Comparison of ENCODE assay signal across 8 mouse cellular contexts in the genomic region with DNA sequence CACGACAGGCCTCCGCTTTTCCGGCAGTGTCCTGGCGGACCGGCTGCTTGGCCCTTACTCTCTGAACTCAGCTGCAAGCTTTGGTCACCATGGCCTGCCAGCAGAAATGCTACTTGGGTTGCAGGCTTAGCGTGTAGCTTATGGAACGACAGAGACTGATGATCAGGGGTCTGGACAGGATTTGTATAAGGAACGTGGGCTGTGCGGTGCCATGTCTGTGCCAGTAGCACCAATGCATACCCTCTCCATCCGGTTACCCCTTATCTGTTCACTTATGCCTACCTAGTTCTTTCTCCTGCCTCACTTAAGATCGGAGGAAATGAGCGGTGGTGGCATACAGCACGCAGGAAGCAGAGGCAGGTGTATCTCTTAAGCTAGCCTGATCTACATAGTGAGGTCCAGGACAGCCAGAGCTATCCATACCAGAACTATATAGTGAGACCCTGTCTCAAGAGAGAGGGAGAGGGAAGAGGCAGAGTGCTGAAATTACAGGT. TPM values are rescaled to one million over a fixed set of nuclear protein-coding genes. Genes with fewer than 3 reads are reported as not detected.
DNase-seq lines count a peak whose midpoint lies in the region; ATAC-seq and TF ChIP-seq lines count a peak whose summit lies in the region.

No protein-coding gene starts in this region.

- no peak for TF ChIP-seq RAD21 in MEL (IDR thresholded peaks at IDR 0.05; ENCODE audit: low read depth, low read length)

- intact Hi-C loops in heart, postnatal 14 days (cut with DNase I): no loop called here

- peaks cover 36% of the 10 kb centered on the region for H3K4me1 ChIP-seq in heart, embryonic 16.5 days (ENCODE audit: control insufficient read depth, insufficient read depth, low read length)
- peaks cover 0 to 20% of the 10 kb centered on the region in 2 experiments; a peak in 3 of 4 replicates for H3K4me1 ChIP-seq in MEL (ENCODE audit: control insufficient read depth in 1 of 2, insufficient read depth in 2 of 2, low read length in 2 of 2)
- H3K4me1 ChIP-seq in hindbrain, embryonic 10.5 days (replicated peaks): peaks cover 30% of the 10 kb centered on the region

- 0 out of 2 replicates have a peak, but pooled peaks have one; percentile 0 for ATAC-seq in heart, embryonic 16.5 days (replicated peaks; ENCODE audit: extremely low read depth, insufficient read depth, low FRiP score)
- 0 out of 2 replicates have a peak, but pooled peaks have one; percentile 14 for ATAC-seq in megakaryocyte-erythroid progenitor cell, adult 5-6 weeks (replicated peaks; ENCODE audit: low FRiP score, low TSS enrichment, poor library complexity, severe bottlenecking)

- WGBS in heart, embryonic 16.5 days: 16% methylated on average over 13 of the region's 13 CpGs
- WGBS in hindbrain, embryonic 10.5 days: 32% methylated on average over 13 of the region's 13 CpGs

- peak; percentile 36 to 54 for TF ChIP-seq POLR2A in MEL (IDR thresholded peaks at IDR 0.05; ENCODE audit: control insufficient read depth in 1 of 2, insufficient read depth in 1 of 2, low read depth in 1 of 2, low read length in 2 of 2, poor library complexity in 1 of 2)

- H3K4me2 ChIP-seq in heart, embryonic 16.5 days (ENCODE audit: low read depth, low read length): peak overlapping the region; percentile 92

- DNase-seq in heart, postnatal 14 days: no peak
- DNase-seq in MEL (ENCODE audit: low read depth, low spot score): peak; percentile 76
- no peak for DNase-seq in hindbrain, embryonic 10.5 days (ENCODE audit: low spot score)
- no peak for DNase-seq in adrenal gland, postnatal 14 days
- DNase-seq in spleen, postnatal 14 days (ENCODE audit: low spot score in 2 of 2): no peak
- DNase-seq in MN1 (ENCODE audit: low spot score): no peak

- H3K27me3 ChIP-seq in heart, embryonic 16.5 days (ENCODE audit: control insufficient read depth, insufficient read depth, low read length): no peaks in the 10 kb centered on the region
- H3K27me3 ChIP-seq in MEL (ENCODE audit: control insufficient read depth in 1 of 2, insufficient read depth in 2 of 2, low read length in 2 of 2): no peaks in the 10 kb centered on the region
- H3K27me3 ChIP-seq in hindbrain, embryonic 10.5 days (ENCODE audit: insufficient read depth, poor library complexity, severe bottlenecking): no peaks in the 10 kb centered on the region

- H3K9me3 ChIP-seq in heart, embryonic 16.5 days (replicated peaks; ENCODE audit: control insufficient read depth, low read length): no peaks in the 10 kb centered on the region
- no peaks in the 10 kb centered on the region for H3K9me3 ChIP-seq in MEL (replicated peaks; ENCODE audit: insufficient read depth, low read length)
- H3K9me3 ChIP-seq in hindbrain, embryonic 10.5 days: no peaks in the 10 kb centered on the region

- H3K79me2 ChIP-seq in MEL (ENCODE audit: control insufficient read depth, insufficient read depth, low read length, poor library complexity): peaks cover 39% of the 10 kb centered on the region

- no peak for TF ChIP-seq CTCF in MEL (IDR thresholded peaks at IDR 0.05 in 2 of 3, conservative IDR thresholded peaks at IDR 0.05 in 1 of 3; ENCODE audit: control insufficient read depth in 1 of 3, insufficient read depth in 1 of 3, low read depth in 2 of 3, low read length in 3 of 3, poor library complexity in 1 of 3, severe bottlenecking in 1 of 3)

- no peaks in the 10 kb centered on the region for H3K36me3 ChIP-seq in heart, embryonic 16.5 days (ENCODE audit: control insufficient read depth, insufficient read depth)
- H3K36me3 ChIP-seq in MEL (ENCODE audit: control insufficient read depth in 1 of 2, insufficient read depth in 2 of 2, low read length in 2 of 2): peaks cover 5 to 23% of the 10 kb centered on the region in 2 experiments
- H3K36me3 ChIP-seq in hindbrain, embryonic 10.5 days: peaks cover 25% of the 10 kb centered on the region

- H3K9ac ChIP-seq in heart, embryonic 16.5 days (ENCODE audit: low read length): peak overlapping the region; percentile 87
- peak overlapping the region; percentile 85 for H3K9ac ChIP-seq in MEL (ENCODE audit: control insufficient read depth, low read depth, low read length, poor library complexity, severe bottlenecking)

- TF ChIP-seq EP300 in MEL (IDR thresholded peaks at IDR 0.05; ENCODE audit: low read depth in 1 of 2, low read length in 2 of 2): no peak

- H3K4me3 ChIP-seq in heart, embryonic 16.5 days (ENCODE audit: low read length): peak overlapping the region; percentile 64
- H3K4me3 ChIP-seq in MEL (ENCODE audit: control insufficient read depth in 1 of 2, insufficient read depth in 1 of 2, low read depth in 2 of 2, low read length in 2 of 2): peak overlapping the region; percentile 58 to 61
- H3K4me3 ChIP-seq in hindbrain, embryonic 10.5 days: peak overlapping the region; percentile 94

- peak overlapping the region; percentile 97 for H3K27ac ChIP-seq in heart, embryonic 16.5 days (ENCODE audit: low read length)
- H3K27ac ChIP-seq in MEL (ENCODE audit: control insufficient read depth, low read depth, low read length): peak overlapping the region; percentile 91
- H3K27ac ChIP-seq in hindbrain, embryonic 10.5 days: peak overlapping the region; percentile 95

TF ChIP-seq in MEL, 35 proteins besides CTCF, POLR2A, EP300 and RAD21 (continues in another document):
- TF ChIP-seq UBTF (IDR thresholded peaks at IDR 0.05; ENCODE audit: borderline replicate concordance, insufficient read depth, low read depth, low read length) (no peak), ETS1 (IDR thresholded peaks at IDR 0.05; ENCODE audit: low read depth, low read length) (0 out of 2 replicates have a peak, but pooled peaks have one; percentile 11), SIN3A (IDR thresholded peaks at IDR 0.05; ENCODE audit: low read length) (peak; percentile 39), ELF1 (IDR thresholded peaks at IDR 0.05; ENCODE audit: low read depth, low read length) (no peak), POLR2AphosphoS5 (IDR thresholded peaks at IDR 0.05; ENCODE audit: borderline replicate concordance, low read depth, low read length) (no peak)

RNA-seq across cellular contexts. Expression of a gene that starts 0.9 kb away (rescaled TPM):
- polyA plus RNA-seq in heart, embryonic 16.5 days (2015; fragmentation: Nextera tagmentation; extraction: Ambion mirVana): 195 and 202 TPM in 2 replicates
- total RNA-seq in heart, postnatal 14 days (2021): 100 to 1,000 TPM in 1 of 2 experiments, 10 to 100 TPM in 1; 84.1 to 107 TPM
- 281 and 284 TPM in 2 replicates for total RNA-seq in MEL (2012; rRNA removed)
- polyA plus RNA-seq in MEL (2012; ENCODE audit: insufficient read depth in 1 of 2, insufficient read length in 2 of 2, low read depth in 1 of 2, low replicate concordance in 2 of 2, missing spikeins in 1 of 2): 100 to 1,000 TPM; 370 to 430 TPM
- polyA plus RNA-seq in hindbrain, embryonic 10.5 days (2016; fragmentation: Nextera tagmentation; extraction: Ambion mirVana): 372 and 451 TPM in 2 replicates
- 183 and 212 TPM in 2 replicates for total RNA-seq in megakaryocyte-erythroid progenitor cell, adult 5-6 weeks (2014; fragmentation: Nextera tagmentation)
- total RNA-seq in megakaryocyte-erythroid progenitor cell, adult 5-6 weeks (2017): 309 and 310 TPM in 2 replicates
- total RNA-seq in adrenal gland, postnatal 14 days (2021): 132 and 155 TPM in 2 replicates

RNA-seq across cellular contexts. Expression of a gene that starts 15.9 kb away (rescaled TPM):
- polyA plus RNA-seq in heart, embryonic 16.5 days (2015; fragmentation: Nextera tagmentation; extraction: Ambion mirVana): 61.0 and 64.3 TPM in 2 replicates
- 100 to 1,000 TPM; 181 to 186 TPM for total RNA-seq in heart, postnatal 14 days (2021)
- total RNA-seq in MEL (2012; rRNA removed): 1.9 and 4.5 TPM in 2 replicates
- polyA plus RNA-seq in MEL (2012; ENCODE audit: insufficient read depth in 1 of 2, insufficient read length in 2 of 2, low read depth in 1 of 2, low replicate concordance in 2 of 2, missing spikeins in 1 of 2): 10 to 100 TPM in 1 of 2 experiments, not detected in 1; 15.7 TPM
- polyA plus RNA-seq in hindbrain, embryonic 10.5 days (2016; fragmentation: Nextera tagmentation; extraction: Ambion mirVana): 2.9 and 3.4 TPM in 2 replicates
- 19.1 and 25.9 TPM in 2 replicates for total RNA-seq in megakaryocyte-erythroid progenitor cell, adult 5-6 weeks (2014; fragmentation: Nextera tagmentation)
- total RNA-seq in megakaryocyte-erythroid progenitor cell, adult 5-6 weeks (2017): 6.1 and 10.3 TPM in 2 replicates
- 118 and 138 TPM in 2 replicates for total RNA-seq in adrenal gland, postnatal 14 days (2021)

RNA-seq across cellular contexts. Expression of a gene that starts 21.4 kb away (rescaled TPM):
- 14.3 and 24.7 TPM in 2 replicates for polyA plus RNA-seq in heart, embryonic 16.5 days (2015; fragmentation: Nextera tagmentation; extraction: Ambion mirVana)
- total RNA-seq in heart, postnatal 14 days (2021): 10 to 100 TPM in 1 of 2 experiments, 1 to 10 TPM in 1; 6.1 to 10.7 TPM
- total RNA-seq in MEL (2012; rRNA removed): 295 and 329 TPM in 2 replicates
- 100 to 1,000 TPM; 244 to 327 TPM for polyA plus RNA-seq in MEL (2012; ENCODE audit: insufficient read depth in 1 of 2, insufficient read length in 2 of 2, low read depth in 1 of 2, low replicate concordance in 2 of 2, missing spikeins in 1 of 2)
- polyA plus RNA-seq in hindbrain, embryonic 10.5 days (2016; fragmentation: Nextera tagmentation; extraction: Ambion mirVana): 8.7 and 10.1 TPM in 2 replicates
- 151 and 153 TPM in 2 replicates for total RNA-seq in megakaryocyte-erythroid progenitor cell, adult 5-6 weeks (2014; fragmentation: Nextera tagmentation)
- 220 and 247 TPM in 2 replicates for total RNA-seq in megakaryocyte-erythroid progenitor cell, adult 5-6 weeks (2017)
- total RNA-seq in adrenal gland, postnatal 14 days (2021): 6.4 and 14.2 TPM in 2 replicates

RNA-seq across cellular contexts. Expression of a gene that starts 44.8 kb away (rescaled TPM):
- 17.0 and 17.3 TPM in 2 replicates for polyA plus RNA-seq in heart, embryonic 16.5 days (2015; fragmentation: Nextera tagmentation; extraction: Ambion mirVana)
- total RNA-seq in heart, postnatal 14 days (2021): 10 to 100 TPM; 18.7 to 20.1 TPM
- total RNA-seq in MEL (2012; rRNA removed): 1.2 and 1.8 TPM in 2 replicates
- 1 to 10 TPM in 1 of 2 experiments, not detected in 1; 2.3 TPM for polyA plus RNA-seq in MEL (2012; ENCODE audit: insufficient read depth in 1 of 2, insufficient read length in 2 of 2, low read depth in 1 of 2, low replicate concordance in 2 of 2, missing spikeins in 1 of 2)
- polyA plus RNA-seq in hindbrain, embryonic 10.5 days (2016; fragmentation: Nextera tagmentation; extraction: Ambion mirVana): 9.9 and 13.5 TPM in 2 replicates
- total RNA-seq in megakaryocyte-erythroid progenitor cell, adult 5-6 weeks (2014; fragmentation: Nextera tagmentation): 0.57 and 1.9 TPM in 2 replicates
- 3.4 TPM in 1 of 2 replicates, not detected in the other for total RNA-seq in megakaryocyte-erythroid progenitor cell, adult 5-6 weeks (2017)
- 15.0 and 15.1 TPM in 2 replicates for total RNA-seq in adrenal gland, postnatal 14 days (2021)

RNA-seq across cellular contexts. Expression of a gene that starts 44.8 kb away (rescaled TPM):
- 34.1 and 36.6 TPM in 2 replicates for polyA plus RNA-seq in heart, embryonic 16.5 days (2015; fragmentation: Nextera tagmentation; extraction: Ambion mirVana)
- 10 to 100 TPM; 24.8 to 26.1 TPM for total RNA-seq in heart, postnatal 14 days (2021)
- 23.8 and 32.1 TPM in 2 replicates for total RNA-seq in MEL (2012; rRNA removed)
- polyA plus RNA-seq in MEL (2012; ENCODE audit: insufficient read depth in 1 of 2, insufficient read length in 2 of 2, low read depth in 1 of 2, low replicate concordance in 2 of 2, missing spikeins in 1 of 2): 10 to 100 TPM in 1 of 2 experiments, not detected in 1; 30.8 TPM
- 20.6 and 23.2 TPM in 2 replicates for polyA plus RNA-seq in hindbrain, embryonic 10.5 days (2016; fragmentation: Nextera tagmentation; extraction: Ambion mirVana)
- total RNA-seq in megakaryocyte-erythroid progenitor cell, adult 5-6 weeks (2014; fragmentation: Nextera tagmentation): 11.1 TPM in 2 replicates
- total RNA-seq in megakaryocyte-erythroid progenitor cell, adult 5-6 weeks (2017): 5.4 and 6.5 TPM in 2 replicates
- 24.5 and 37.4 TPM in 2 replicates for total RNA-seq in adrenal gland, postnatal 14 days (2021)

Comparison
In these comparisons a context has a peak if more than half of its experiments do, and no peak if none do; other contexts are left out.
1. RNA of a gene that starts 21.4 kb away (total RNA-seq): 295 to 329 TPM in MEL and 151 to 247 TPM in megakaryocyte-erythroid progenitor cell, adult 5-6 weeks; 6.1 to 10.7 TPM in heart, postnatal 14 days and 6.4 to 14.2 TPM in adrenal gland, postnatal 14 days; every median in the first group is over 10 times any median in the second.
2. Peak in every context shown above with its lines, with median percentiles within 50 percentile points of each other: H3K27ac ChIP-seq and H3K4me3 ChIP-seq.